Mouse (Mus musculus) 3134 (cell line): ENCODE results near the gene Gja5.

ENCODE experiments used
- DNase-seq: peaks from one replicate; pipeline ENCODE4 v3.0.0-alpha.2; 2011; ENCODE audit warnings: low spot score; ENCODE audit not compliant: insufficient read length; ENCODE audit errors: extremely low read depth

Gja5 gene

DNA sequence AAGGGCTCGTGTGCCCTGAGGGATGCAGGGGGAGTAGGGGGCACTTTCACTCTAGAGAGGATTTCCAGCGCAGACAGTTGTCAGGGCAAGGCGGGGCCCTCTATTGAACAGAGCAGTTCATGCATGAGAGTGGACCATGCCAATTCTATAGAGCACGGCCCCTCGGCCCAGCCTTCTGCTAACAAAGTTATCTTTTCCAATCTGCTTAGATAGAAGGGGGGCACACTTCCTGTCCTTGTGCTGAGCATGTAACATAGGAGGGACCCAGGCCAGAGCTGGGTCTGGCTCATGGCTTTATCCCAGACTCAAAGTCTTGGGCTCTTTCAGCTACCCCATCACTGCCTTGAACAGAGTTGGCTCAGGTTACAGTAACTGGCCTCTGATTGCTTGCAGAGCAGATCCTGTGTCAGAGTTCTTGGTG is 26.8 kb downstream of the Gja5 start:
- no peak for DNase-seq

DNA sequence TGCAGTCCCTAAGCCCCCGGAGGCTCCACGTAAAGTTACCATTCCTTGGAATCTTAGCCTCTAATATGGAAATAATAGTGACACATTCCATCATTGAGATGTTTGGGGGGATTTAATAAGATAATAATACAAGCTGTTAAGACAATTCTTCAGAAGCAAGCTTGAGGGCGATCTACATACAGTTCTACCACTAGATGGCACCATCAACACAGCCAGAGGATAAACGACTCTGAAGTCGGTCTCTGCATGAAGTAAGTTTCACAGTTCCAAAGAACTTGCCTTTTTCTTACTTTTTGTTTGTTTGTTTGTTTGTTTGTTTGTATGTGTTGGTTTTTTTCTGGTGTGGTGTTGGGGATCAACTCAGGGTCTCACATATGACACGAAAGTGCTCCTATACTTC is 31.7 kb downstream of the Gja5 start:
- no peak for DNase-seq

DNA sequence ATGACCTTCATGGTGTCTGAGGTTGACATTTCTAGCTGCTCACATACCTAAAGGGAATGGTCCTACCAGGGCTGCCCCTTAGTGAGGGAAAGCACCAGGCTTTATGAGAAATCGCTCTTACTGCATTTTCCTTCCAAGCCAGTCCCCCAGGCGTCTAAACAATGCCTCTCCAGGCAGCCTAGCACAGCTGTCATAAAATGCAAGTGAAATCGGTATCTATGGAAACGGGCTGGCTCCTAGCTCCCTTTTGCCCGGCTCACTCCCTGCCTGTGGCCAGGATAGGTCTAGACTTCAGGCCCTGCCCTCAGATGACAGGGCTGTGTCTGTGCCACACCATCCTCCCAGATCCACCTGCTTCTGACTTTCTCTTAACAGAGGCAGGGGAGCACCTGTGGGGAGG is 33.1 kb downstream of the Gja5 start:
- DNase-seq, result no peak

DNA sequence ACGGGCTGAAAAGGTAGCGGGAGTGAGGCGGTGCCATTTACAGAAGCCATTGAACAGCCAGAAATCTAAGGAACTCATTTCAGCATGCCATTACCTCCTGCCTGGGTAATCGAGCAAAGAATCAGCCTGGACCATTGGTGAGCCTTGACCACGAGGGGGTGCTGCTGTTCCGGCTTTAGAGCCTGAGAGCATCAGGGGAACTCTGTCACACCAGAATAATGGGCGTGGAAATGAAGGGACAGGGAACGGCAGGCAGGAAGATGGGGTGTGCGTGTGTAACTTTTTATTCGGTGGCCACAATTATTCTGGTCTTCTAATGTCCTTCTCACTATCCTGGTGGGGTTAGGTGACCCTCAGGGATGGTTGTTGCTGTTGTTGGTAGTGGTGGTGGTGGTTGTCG is 34.2 kb downstream of the Gja5 start:
- DNase-seq, result no peak

DNA sequence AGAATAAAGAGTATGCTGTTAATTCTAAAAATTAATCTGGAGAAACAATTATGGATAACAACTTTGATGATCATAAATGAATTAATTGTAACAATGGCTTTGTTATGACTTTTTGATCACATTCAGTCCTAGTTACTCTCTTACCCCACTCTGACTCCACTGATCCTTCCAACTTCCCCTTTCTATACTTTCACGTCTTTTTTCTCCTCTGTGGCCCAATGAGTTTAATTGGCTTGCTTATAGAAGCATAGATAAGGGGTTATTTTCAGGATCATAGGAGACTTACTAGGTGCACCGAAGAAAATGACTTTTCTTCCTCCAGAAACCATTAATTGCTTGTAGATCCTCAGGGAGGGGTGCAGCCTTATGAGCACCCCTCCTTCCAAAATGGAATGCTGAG is 38.2 kb downstream of the Gja5 start:
- no peak for DNase-seq

DNA sequence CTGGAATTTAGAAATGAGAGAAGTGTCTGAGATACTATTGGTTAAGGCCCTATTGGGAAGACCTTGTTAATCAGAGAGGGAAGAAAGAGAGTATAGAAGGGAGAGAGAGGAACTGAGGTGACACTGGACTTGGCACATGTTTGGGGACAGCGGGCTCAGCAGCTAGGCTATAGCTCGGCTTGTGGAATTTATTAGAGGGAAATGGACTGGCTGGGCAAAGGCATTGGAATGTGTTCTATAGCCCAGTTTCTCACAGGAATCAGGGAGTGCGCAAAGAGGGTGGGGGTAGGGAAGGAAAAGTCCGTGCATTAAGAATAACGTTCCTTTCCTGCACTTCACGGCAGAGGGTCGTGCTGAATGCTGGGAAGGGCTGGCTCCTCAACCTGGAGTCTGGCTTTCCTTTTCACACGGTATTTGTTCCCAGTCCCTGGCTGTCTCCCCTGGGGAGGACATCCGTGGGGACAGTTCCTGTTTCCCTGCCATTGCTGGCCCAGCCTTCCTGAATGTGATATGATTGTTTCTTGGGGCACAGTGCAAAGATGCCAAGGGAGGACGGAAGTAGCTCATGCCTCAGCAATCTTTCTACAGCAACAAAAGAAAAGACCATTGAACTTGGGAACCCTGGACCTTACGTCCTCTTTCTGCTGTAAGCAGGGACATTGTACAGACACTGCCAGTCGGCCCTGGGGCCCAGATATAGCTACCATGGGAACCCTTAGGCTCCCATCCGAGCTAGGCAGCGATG is 49.2 kb downstream of the Gja5 start:
- DNase-seq, result no peak

DNA sequence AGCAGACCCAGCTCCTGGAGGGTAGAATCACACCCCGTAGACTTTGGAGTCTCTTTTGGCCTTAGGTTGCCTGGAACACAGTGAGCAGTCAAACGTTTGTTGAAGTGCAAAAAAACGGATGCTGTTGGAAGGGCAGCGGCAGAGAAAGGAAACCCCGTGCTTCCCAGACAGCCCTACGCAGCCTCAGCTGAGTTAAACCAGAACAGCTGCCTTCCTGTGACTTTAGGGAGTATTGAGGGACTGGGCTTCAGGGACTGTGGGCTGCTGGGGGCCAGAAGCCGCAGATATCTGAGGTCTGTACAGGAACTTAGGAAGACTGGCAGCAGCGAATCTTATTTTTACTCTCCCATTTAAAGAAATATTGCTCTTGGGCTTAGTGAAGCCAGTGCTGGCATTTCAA is 56.1 kb downstream of the Gja5 start:
- DNase-seq, result no peak

DNA sequence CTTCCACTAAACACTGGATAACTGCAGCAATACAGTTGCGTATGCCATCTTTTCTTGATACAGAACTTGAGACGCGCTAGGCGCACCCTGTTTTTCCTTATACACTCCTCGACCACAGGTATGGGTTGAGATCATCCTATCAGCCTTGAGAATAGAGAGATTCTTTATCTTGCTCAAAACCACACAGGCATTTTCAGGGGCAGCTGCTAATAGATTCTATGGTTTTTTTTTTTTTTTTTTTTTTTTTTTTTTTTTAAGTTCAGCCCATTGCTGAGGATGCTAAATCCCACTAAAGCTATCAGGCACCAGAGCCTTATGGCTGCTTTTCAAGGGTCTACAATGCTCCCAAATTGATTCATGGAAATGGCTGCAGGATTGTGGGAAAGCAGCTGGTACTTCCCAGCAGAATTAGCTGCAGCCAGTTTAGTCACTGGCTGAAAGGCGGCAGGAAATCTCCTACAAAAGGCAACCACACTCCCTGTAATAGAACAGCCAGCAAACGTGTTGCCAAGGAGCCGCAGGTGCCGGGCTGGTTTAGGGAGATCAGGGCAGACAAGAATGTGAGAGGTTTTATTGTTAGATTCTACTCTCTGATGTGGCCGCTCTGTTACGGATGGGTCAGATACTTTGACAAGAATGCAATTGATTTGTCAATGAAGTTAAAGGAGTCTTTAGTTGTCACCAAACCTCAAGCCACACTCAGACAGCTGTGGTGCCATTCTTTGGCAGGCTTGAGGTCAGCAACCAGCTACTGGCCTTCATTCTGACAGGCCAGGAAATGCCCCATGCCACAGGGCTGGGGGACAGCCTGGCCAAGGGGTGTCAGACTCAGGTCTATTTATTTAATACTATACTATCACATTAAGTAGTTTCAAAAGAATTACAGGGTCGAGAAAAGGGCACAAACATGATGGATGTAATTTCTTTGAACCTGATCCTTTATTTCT is 58.9 kb downstream of the Gja5 start:
- DNase-seq, result no peak

DNA sequence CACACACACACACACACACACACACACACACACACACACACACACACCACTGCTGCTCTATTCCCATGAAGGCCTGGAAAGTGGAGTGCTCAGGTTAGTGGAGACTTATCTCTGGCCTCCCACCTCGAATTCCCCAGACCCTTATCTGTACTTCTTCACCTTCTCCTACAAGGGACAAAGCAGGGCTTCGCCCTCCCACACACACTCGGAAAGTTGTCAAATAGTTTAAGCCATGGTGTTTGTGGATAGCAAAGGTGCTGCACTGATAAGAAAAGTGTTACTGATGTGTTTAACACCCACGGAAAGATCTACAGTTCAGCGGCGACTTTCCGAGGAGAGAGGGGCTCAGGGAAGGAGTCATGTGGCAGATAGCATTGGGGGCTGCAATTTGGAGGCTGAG is 66.5 kb downstream of the Gja5 start:
- DNase-seq, result no peak

DNA sequence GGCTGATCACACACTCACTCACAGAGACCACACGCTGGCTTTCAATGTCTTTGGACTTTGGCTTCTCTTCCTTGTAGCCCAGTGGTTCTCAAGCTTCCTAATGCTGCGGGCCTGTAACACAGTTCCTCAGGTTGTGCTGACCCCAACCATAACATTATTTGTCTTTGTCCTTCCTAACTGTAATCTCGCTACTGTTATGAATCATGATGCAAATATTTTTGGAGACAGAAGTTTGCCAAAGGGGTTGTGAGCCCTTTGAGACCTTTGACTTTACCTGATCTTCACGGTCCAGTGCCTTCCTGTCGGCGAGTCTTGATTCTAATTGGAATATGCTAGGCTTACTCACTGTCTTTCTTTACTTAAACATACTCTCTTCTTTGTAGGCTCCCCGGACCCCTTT is 70.0 kb downstream of the Gja5 start:
- no peak for DNase-seq

DNA sequence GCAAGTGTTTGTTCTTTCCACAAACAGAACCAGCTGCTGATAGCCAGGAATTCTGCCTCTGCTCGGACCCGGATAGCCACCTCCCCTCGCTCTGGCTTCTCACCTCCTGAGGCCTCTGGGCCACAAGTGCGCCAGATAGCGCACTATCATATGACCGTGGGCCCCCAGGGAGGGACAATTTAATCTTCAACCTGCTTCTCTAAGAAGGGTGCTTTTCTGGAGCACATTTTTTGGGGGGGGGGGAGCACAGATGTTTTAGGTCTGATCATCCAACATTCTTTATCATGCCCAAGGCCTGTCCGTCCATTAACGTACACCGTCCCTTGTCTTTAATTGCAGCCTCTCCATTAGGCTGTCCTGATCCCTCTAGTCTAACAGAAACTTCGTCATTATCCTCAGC is 71.1 kb downstream of the Gja5 start:
- no peak for DNase-seq

DNA sequence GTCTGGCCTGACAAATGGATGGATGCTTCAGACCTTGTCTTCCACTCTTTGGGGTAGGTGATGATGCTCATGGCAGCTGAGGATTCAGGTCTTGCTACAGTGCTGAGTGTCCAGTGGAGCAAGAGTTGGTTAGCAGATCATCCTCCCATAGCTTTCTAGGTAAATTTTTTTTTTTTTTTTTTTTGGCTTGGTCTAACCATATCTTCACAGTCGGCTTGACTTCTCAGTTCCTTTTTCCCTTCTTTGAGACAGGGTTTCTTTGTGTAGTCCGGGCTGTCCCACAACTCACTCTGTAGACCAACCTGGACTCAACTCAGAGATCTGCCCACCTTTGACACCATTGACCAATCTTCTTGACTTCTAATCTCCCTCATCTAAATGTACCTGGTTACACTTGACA is 73.0 kb downstream of the Gja5 start:
- no peak for DNase-seq

DNA sequence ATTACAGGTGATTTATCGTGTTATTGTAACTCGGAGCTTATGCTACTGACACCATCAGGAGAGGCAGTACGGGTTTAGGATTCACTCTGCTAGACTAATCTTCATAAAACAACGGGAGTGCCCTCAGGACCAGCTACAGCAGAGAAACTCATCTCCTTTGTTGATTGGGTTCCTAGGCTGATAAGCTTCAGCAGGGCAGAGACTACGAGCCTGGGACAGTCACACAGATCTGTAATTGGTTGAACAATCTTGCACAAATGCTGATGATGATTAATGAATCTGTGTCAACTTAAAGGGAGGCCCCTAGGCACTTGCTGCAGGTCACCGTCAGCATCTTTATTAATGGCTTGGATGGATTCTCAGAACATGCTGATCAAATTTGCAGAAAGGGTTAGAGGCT is 74.0 kb downstream of the Gja5 start:
- no peak for DNase-seq

DNA sequence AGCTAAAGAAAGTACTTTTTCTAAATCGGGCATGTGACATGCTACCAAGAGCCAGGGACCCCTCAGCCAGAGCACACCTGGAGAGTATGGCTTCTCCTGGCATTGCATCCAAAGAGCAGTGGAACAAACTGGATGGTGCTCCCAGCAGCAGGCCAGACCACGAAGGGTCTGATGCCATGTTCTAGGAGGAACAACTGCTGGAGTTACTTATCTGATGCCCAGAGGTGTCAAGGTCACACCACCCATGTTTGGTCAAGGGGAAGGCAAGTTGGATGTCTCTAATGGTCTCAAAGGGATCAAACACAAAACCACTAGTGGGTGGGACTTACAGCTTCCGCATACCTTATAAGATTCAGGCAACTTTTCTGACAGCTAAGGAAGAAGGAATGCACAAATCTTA is 74.5 kb downstream of the Gja5 start:
- DNase-seq, result no peak

DNA sequence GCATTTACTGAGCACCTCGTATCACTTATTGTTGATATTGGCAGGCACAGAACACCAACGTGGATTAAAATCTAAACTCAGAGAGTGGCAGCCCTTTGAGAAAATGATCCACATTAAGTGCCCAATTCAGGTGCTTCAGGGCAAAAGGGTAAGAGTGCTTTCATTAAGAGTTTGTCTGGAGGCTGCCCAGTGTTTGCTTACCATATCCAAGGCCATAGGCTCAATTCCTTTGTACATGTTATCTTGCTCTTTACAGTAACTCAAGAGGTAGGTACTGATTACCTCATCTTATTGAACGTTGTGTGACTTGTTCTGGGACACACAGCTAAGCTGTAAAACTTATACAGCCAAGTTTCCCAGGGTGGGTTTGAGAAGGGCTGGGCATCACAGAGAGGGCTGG is 77.3 kb downstream of the Gja5 start:
- DNase-seq, result no peak

DNA sequence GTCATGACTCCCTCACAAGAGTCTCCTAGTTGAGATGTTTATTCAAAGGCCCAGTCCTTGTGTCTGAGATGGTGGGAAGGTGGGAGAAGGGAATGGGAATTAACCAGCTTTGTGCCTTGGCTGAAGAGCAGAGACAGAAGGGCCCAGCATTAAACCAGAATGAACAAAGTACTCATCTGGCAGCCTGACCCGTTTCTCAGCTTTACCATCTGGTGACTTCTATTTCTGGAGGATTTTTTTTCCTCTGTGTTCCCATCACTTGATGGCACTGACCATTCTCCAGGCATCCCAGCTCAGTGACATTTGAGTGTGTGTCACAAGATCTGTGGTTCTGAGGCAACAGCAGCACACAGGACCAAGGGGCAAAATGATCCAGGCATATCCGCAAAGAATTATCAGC is 78.2 kb downstream of the Gja5 start:
- no peak for DNase-seq

DNA sequence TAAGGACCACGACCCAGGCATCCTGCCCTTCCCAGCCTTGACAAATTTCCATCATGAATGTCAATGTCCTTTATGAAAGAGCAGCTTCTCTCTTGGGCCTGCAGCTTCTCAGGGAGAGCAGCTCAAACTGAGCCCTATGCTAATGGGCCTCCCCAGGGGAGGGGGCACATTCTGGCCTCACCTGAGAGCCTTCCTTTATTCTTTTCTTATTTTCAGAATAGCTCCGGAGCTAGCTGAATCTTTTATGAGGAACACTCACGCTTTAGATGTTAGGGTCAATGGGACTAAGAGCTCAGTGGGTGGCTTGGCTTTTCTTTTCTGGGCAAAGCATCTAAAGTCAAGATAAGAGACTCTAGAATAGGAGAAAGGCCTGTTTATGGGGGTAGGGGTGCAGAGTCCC is 88.0 kb downstream of the Gja5 start:
- DNase-seq, result no peak

DNA sequence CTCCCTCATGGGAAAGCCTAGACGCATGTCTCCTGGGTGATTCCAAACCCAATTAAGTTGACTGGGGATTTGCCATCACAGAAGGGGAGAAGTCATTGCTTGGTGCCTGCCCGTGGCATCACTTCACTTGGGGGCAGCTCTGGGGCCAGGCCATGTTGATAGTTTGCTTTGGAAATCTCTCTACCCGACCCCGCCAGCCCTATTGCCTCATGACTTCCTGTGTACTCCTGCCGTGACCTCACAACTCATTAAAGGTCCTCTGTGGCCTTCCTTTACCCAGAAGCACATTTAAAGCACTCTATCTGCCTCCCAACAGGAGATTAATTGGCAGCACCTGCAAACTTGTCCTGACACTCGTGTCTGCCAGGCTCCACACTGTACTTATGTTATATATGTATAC is 93.3 kb downstream of the Gja5 start:
- DNase-seq, result no peak

DNA sequence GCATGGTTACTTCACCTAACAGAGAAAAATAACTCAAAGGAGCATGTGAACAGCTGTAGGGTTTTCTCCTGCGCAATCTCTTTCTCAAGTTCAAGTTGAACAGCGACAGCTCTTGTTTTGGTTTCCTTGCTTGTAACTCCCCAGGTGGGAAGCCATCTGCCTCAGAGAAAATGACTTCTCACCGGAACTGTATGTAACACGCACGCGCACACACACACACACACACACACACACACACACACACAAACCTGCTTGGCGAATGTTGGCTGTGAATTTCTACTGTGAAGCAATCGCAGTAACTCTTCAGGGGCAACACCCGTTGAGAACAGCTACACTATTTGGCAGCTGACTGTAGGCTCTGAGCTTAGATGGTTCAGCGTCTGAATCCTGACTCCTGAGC is 98.6 kb downstream of the Gja5 start:
- no peak for DNase-seq

DNA sequence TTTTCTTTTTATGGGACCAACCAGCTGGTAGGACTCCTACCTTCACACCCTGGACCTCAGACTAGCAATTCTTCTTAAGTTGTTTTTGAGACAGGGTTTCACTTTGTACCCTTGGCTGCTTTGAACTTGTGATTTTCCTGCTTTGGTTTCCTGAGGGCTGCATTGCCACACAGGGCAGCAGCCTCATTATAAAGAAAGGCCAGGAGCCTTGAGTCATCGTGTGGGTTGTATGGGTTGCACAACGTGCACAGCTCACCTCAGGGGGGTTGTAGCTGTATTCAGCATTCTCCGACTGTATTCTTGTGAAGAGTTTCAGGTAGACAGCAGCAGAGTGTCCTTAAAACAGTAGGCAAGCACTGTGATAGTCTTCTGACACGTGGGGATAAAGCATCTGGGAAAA is 100.0 kb downstream of the Gja5 start:
- no peak for DNase-seq

DNA sequence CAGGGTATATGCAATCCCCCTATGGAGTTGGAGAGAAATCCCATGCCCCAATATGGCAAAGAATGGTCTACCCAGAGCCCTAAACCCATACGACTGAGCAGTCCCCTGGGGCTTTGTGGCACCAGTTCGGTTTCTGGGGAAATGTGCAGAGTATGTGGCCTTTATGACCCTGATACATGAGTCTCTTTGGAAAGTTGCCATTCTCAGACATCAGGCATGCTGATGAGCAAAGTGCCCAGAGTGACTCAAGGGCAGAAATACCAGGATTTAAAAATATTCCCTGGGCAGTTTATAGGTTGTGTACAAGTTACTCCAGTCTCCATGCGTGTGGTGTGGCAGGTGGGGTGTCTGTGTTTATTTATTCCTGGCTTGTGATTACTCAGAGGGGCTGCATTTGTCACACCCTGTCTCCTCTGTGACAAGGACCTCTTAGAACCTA is 102.5 kb downstream of the Gja5 start:
- no peak for DNase-seq

DNA sequence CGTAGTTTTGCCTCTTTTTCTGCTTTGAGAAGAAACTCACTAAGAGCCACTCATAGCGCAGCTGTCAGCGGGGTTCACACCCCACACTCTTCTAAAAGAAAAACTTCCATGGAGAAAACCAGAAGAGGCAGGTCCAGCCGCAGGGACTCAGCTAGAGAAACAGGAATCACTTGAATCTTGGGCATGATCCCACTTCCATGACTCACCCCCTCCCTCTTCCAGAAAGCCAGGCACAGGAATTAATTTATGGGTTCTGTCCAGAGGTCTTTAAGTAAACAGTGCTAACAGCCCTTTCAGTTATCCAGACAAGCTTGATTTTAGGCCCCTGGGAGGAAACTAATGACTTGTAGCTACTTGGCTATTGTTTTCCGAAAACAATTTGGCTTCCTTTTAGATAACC is 120.7 kb downstream of the Gja5 start:
- DNase-seq, result peak; percentile 6
